ENCODE assay signal across 31 mouse cellular contexts in genomic region chr6:130197453-130197852, GRCm38 (mm10). TPM values are rescaled to one million over a fixed set of nuclear protein-coding genes. Genes with fewer than 3 reads are reported as not detected.
"Had no signal": no experiment of that assay in that cellular context is flagged by ENCODE, and none has a peak within 500 bp of the region (broad histone marks: within the 10 kb centered on the region; RNA-seq: fewer than 3 reads in every experiment).

No protein-coding gene starts in this region.

RNA-seq across cellular contexts. Expression of gene Klra9, which starts 4.5 kb away (rescaled TPM):
- total RNA-seq: layer of hippocampus, adult 2 months; layer of hippocampus, postnatal 10 days; layer of hippocampus, postnatal 25 days; left cerebral cortex, adult 2 months; left cerebral cortex, postnatal 14 days; left cerebral cortex, postnatal 36 days had no signal
- polyA plus RNA-seq: gonadal fat pad, adult 2 months; heart, embryonic 11.5 days; heart, embryonic 13.5 days; heart, embryonic 15.5 days; heart, postnatal 0 days; hindbrain, embryonic 10.5 days; hindbrain, embryonic 12.5 days; hindbrain, embryonic 14.5 days; hindbrain, embryonic 16.5 days; inflammation-experienced regulatory T-cells, adult 6 months; intestine, embryonic 15.5 days; intestine, postnatal 0 days; kidney, embryonic 14.5 days; kidney, embryonic 16.5 days; limb, embryonic 10.5 days; limb, embryonic 12.5 days; limb, embryonic 14.5 days; liver, embryonic 11.5 days had no signal

RNA-seq across cellular contexts. Expression of gene Klra7, which starts 35.7 kb away (rescaled TPM):
- total RNA-seq: gastrocnemius, adult 18-20 months; gastrocnemius, adult 8-10 months; gastrocnemius, postnatal 14 days; gastrocnemius, postnatal 36 days; heart, postnatal 14 days; heart, postnatal 36 days; layer of hippocampus, adult 2 months; layer of hippocampus, postnatal 10 days; layer of hippocampus, postnatal 25 days; left cerebral cortex, adult 2 months; left cerebral cortex, postnatal 14 days; left cerebral cortex, postnatal 36 days had no signal
- polyA plus RNA-seq: gonadal fat pad, adult 2 months; heart, adult 2 months; heart, embryonic 11.5 days; heart, embryonic 13.5 days; heart, embryonic 15.5 days; heart, postnatal 0 days; hindbrain, embryonic 10.5 days; hindbrain, embryonic 12.5 days; hindbrain, embryonic 14.5 days; hindbrain, embryonic 16.5 days; inflammation-experienced regulatory T-cells, adult 6 months; intestine, embryonic 15.5 days; intestine, postnatal 0 days; kidney, embryonic 14.5 days; kidney, embryonic 16.5 days; limb, embryonic 10.5 days; limb, embryonic 12.5 days; limb, embryonic 14.5 days; liver, embryonic 11.5 days had no signal
